Mouse (Mus musculus) kidney, postnatal 14 days (tissue): Measurements from ENCODE around the gene Gm3147.
"Not testable (repeated sequence)": the region's sequence is repeated elsewhere in the genome, so short reads cannot be mapped to it uniquely, and the experiment has no call there.

Source experiments
- DNase-seq: peaks from one replicate; pipeline ENCODE4 v3.0.0; 2022; ENCODE audit warnings: mixed read lengths

The Gm3147 gene

DNA sequence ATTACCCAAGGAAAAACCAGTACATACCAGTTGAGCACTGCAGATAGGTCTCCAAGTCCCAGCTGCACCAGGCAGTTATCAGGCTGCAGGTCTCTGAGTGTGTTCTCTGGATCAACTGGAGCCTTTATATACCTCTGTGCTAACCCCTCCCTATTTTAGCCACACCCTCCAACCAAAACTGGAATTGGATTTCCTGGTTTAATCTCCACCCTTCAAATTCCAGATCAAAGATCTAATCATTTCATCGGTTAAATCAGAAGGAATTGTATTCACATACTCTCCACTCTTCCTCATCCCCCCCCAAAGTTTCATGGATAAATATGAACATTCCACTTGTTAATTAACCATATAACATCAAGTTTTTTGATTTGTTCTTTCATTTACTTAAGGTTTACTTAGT lies at the start of gene Gm3147:
TSS of gene Gm3147 (minus strand) at position 101 of the 400 bp plus-strand sequence.
- DNase-seq, result not testable (repeated sequence)

DNA sequence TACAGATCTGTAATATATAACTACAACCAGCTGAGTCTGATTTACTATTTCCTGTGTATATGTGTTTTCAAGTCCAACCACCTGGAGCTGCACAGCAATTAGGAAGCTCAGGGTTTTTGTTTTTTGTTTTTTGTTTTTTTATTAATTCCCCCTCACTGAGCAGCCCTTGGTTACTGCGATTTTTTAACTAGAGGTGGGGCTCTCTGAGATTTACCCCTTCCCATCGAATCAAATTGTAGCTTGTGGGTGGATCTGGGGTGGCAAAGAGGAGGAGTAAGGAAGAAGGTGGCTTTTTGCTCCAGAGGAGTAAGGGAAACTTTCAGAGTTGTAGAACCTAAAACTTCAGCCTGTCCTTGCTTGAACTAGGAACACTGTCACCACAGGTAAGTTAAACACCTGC lies 31.9 kb upstream of the Gm3147 start, which contains the start of gene Gm6205:
TSS of gene Gm6205 (plus strand) at position 301 of the 400 bp plus-strand sequence.
- not testable (repeated sequence) for DNase-seq

- DNase-seq, result not testable (repeated sequence)
Observed at GRCm38 (mm10) chr5:94623679-94624078, 7.5 kb upstream of the Gm3147 start, which contains the start of gene Gm6509. Gene Gm6509 (plus strand): TSS chr5:94623979.
